Comparison of ENCODE assay signal across 30 mouse cellular contexts in the genomic region with DNA sequence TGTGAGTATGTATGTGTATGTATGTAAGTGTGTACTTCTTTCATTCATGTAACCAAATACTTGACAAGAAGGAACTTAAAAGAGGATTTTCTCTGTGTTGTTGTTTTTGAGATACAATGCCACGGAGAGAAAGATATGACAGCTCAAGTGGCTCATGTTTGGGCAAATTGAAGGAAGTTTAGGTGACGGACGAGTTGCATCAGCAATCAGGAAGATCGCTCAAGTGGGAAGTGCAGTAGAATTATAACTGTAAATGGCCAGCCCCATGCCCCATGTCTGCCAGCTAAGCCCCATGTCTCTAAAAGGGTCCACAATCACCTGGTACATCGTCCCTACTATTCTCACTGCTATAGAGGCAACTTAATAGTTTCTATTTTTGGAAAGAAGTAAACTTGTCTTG.
"Had no signal": no experiment of that assay in that cellular context is flagged by ENCODE, and none has a peak within 500 bp of the region (broad histone marks: within the 10 kb centered on the region; RNA-seq: fewer than 3 reads in every experiment).

No protein-coding gene starts in this region.

- H3K27ac ChIP-seq: limb, embryonic 10.5 days; limb, embryonic 12.5 days; limb, embryonic 13.5 days; limb, embryonic 15.5 days; liver, embryonic 12.5 days; liver, embryonic 13.5 days; liver, embryonic 14.5 days; liver, embryonic 15.5 days; lung, embryonic 15.5 days; macrophage; midbrain, embryonic 10.5 days; midbrain, embryonic 12.5 days; midbrain, embryonic 13.5 days; midbrain, embryonic 15.5 days; neural tube, embryonic 12.5 days had no signal

- H3K4me3 ChIP-seq: limb, embryonic 10.5 days; limb, embryonic 12.5 days; limb, embryonic 13.5 days; limb, embryonic 15.5 days; liver, embryonic 12.5 days; liver, embryonic 13.5 days; liver, embryonic 15.5 days; lung, embryonic 15.5 days; megakaryocyte, embryonic 14.5 days; midbrain, embryonic 10.5 days; midbrain, embryonic 12.5 days; midbrain, embryonic 13.5 days; midbrain, embryonic 15.5 days; myocyte; neural tube, embryonic 12.5 days had no signal

- H3K9me3 ChIP-seq: limb, embryonic 10.5 days; limb, embryonic 12.5 days; limb, embryonic 13.5 days; limb, embryonic 15.5 days; liver, embryonic 12.5 days; liver, embryonic 13.5 days; liver, embryonic 15.5 days; lung, embryonic 15.5 days; megakaryocyte, embryonic 14.5 days; midbrain, embryonic 10.5 days; midbrain, embryonic 12.5 days; midbrain, embryonic 13.5 days; midbrain, embryonic 15.5 days; neural tube, embryonic 12.5 days had no signal

- H3K4me1 ChIP-seq: limb, embryonic 10.5 days; limb, embryonic 12.5 days; limb, embryonic 13.5 days; limb, embryonic 15.5 days; liver, embryonic 12.5 days; liver, embryonic 13.5 days; liver, embryonic 15.5 days; lung, embryonic 15.5 days; midbrain, embryonic 10.5 days; midbrain, embryonic 12.5 days; midbrain, embryonic 13.5 days; midbrain, embryonic 15.5 days; neural tube, embryonic 12.5 days had no signal

- ATAC-seq: liver, embryonic 12.5 days; liver, postnatal 0 days; lung, postnatal 0 days; midbrain, embryonic 13.5 days; midbrain, embryonic 15.5 days; midbrain, embryonic 16.5 days had no signal

- DNase-seq: left cerebral cortex, postnatal 4 days; liver; liver, embryonic 13.5 days; liver, postnatal 0 days; lung, adult 18-20 months; lung, adult 2 months; lung, embryonic 14.5 days; lung, postnatal 10 days; lung, postnatal 14 days; lung, postnatal 36 days; lung, postnatal 4 days; midbrain, embryonic 14.5 days had no signal

- H3K27me3 ChIP-seq: limb, embryonic 12.5 days; limb, embryonic 13.5 days; limb, embryonic 15.5 days; liver, embryonic 12.5 days; liver, embryonic 13.5 days; liver, embryonic 15.5 days; lung, embryonic 15.5 days; megakaryocyte, embryonic 14.5 days; midbrain, embryonic 12.5 days; midbrain, embryonic 13.5 days; midbrain, embryonic 15.5 days; neural tube, embryonic 12.5 days had no signal

- H3K9ac ChIP-seq: limb, embryonic 12.5 days; limb, embryonic 13.5 days; limb, embryonic 15.5 days; liver, embryonic 12.5 days; liver, embryonic 13.5 days; liver, embryonic 14.5 days; liver, embryonic 15.5 days; liver, postnatal 0 days; lung, embryonic 14.5 days; lung, embryonic 15.5 days; midbrain, embryonic 12.5 days; midbrain, embryonic 13.5 days; midbrain, embryonic 15.5 days; neural tube, embryonic 12.5 days had no signal

- H3K36me3 ChIP-seq: limb, embryonic 10.5 days; limb, embryonic 12.5 days; limb, embryonic 13.5 days; limb, embryonic 15.5 days; liver, embryonic 12.5 days; liver, embryonic 13.5 days; liver, embryonic 15.5 days; lung, embryonic 15.5 days; midbrain, embryonic 10.5 days; midbrain, embryonic 12.5 days; midbrain, embryonic 13.5 days; midbrain, embryonic 15.5 days; neural tube, embryonic 12.5 days had no signal
